Mouse (Mus musculus) gastrocnemius, adult 2 months (tissue): ENCODE measurements around the gene Mx1. TPM values are rescaled to one million over a fixed set of nuclear protein-coding genes. Genes with fewer than 3 reads are reported as not detected.
A peak's percentile ranks its signal among the peaks of the same experiment; 100 is the strongest.

ENCODE experiments used
- DNase-seq: peaks from one replicate; pipeline ENCODE4 v3.0.0; 2022
- H3K27ac ChIP-seq: fragments of 200-600 bp; 2 replicates; pipeline ENCODE4 v1.8.1; 2022; ENCODE audit warnings: mild to moderate bottlenecking
- H3K4me3 ChIP-seq: fragments of 200-600 bp; 2 replicates; pipeline ENCODE4 v1.8.1; 2022; ENCODE audit warnings: mild to moderate bottlenecking, moderate library complexity
- CTCF ChIP-seq: fragments of 200-600 bp; IDR thresholded peaks from 2 replicates; pipeline ENCODE4 v1.8.1; 2022; ENCODE audit warnings: antibody characterized with exemption, mild to moderate bottlenecking, moderate library complexity
- intact Hi-C: fragments of 180-260 bp; cut with DNase I; formaldehyde crosslinking; loops from one replicate; pipeline ENCODE4 v1.15.1; 2025
- long read RNA-seq, 2 experiments: library from polyadenylated mRNA; stranded (forward); transcript quantifications; one replicate each; pipeline ENCODE4 v2.0.0; 2021
- total RNA-seq, 2 experiments: library from RNA; stranded (reverse); gene quantifications; 2 replicates each; pipeline ENCODE4 v1.2.3; 2021

Gene Mx1
- under 1 TPM; 0.33 to 0.36 TPM for total RNA-seq
- long read RNA-seq, experiment 1: 0 reads
- long read RNA-seq, experiment 2: 0 reads

DNA sequence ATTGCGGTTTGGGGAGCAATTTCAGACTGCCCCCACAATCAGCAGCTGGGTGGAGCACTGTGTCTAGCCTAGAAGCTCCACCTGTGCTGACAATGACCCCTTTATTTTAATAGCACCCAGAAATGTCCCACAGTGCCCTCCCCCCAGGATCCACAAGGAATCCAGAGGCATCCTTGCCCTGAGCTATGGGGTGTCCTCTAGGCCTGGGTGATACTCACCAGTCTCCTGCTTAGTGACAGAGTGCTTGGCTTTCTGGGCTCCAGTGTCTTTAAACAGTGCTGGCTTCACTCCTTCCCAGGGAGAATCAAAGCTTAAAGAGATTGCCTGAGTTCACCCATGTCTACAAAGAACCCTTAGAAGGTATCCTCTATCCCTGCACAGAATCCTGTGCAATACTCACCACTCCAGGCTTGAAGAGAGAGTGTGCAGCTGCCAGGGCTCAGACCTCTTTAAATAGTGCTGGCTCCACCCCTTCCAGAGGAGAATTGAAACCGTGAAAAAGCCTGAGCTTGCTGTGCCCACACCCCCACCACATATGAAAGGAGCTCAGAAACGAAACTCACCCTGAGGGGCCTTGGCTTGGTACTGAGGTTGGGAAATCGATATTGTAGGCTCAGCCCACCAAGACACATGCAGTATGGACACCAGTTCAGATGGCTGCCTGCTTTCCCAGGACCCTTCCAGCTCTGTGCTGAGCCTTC, at the start of gene Mx1:
Gene Mx1 (minus strand): TSS at position 427 of the 701 bp plus-strand sequence.
- no peak for DNase-seq
- Histone ChIP-seq H3K4me3 (peak within 1 kb of the TSS; percentile 13), H3K27ac (no peak within 1 kb of the TSS; the same call in 1 of the 2 replicates)
- intact Hi-C loops: no loop called here
- TF ChIP-seq CTCF: no peak

DNA sequence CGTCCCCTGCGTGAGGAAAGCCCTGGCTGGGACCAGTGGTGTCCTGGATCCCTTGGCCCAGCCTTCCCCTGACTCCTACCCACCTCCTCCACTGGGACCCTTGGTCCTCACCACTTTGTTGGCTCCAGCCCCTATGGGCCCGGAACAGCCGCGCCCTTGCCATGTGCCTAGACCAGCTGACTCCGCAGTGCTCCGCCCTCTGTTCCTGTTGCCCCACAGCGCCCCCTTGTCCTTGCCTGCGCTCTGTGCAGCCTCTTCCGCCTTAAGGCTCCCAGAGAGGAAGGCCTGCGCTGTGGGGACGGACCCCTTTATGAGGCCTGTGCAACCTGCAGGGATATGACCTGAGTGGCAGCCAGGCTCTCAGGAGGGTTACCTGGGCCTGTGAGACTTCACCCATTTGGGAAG, 49.6 kb upstream of the Mx1 start:
- no peak for DNase-seq
- no peak for TF ChIP-seq CTCF
- intact Hi-C loops: no loop called here
- H3K4me3 ChIP-seq: no peak overlapping the region
- no peak overlapping the region for H3K27ac ChIP-seq

DNA sequence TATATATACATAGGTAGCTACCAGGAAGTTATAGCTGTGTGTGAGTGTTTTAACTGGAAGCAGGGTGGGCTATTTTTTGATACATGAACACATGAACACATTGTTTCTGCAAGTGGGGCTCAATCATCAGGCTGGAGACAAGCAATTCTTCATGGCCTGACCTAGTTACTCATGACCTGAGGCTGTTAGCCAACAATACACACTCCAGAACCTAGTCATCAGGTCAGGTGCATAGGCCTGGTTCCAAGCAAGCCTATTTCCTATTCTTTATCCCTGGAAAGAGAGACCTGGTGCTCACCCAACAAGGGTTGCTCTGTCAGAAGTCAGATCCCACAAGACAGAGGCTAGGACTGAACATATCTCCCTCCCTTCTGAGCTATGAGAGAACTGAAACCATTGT, 48.8 kb upstream of the Mx1 start:
- no peak overlapping the region for H3K4me3 ChIP-seq
- no peak overlapping the region for H3K27ac ChIP-seq
- DNase-seq: no peak
- intact Hi-C loops: no loop called here
- no peak for TF ChIP-seq CTCF

DNA sequence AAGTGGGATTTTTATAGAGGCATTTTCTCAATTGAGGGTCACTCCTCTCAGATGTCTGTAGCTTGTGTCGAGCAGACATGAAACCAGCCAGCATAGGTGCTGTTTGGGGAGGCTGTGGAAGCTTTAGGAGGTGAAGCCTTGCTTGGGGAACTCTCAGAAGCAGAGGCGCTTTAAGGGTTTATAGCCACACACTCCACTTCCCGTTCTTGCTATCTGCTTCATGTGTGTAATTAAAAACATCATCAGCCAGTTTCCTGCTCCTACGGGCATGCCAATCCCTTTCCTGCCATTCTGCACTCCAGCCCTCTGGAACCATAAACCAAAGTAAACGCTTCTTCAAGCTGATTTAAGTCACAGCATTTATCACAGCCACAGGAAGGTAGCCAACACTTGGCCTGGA, 48.1 kb upstream of the Mx1 start:
- intact Hi-C loops: no loop called here

DNA sequence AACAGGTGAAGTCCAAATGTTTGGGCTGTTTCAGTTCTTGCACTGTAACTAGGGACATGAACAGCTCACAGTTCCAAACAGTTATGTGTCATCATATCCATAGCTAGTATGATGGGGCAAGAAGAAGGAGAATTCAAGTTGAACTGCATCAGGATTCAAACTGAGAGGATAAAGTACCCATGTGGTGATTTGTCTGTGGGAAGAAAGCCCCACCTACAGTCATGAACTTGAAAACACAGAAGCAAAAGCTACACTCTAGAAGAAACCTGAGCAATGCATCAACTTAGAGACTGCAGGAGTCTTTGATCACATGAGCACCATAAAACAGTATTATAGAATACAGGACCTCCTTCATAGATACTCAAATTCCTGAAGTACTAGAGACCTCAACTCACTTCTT, 45.1 kb upstream of the Mx1 start:
- no peak for DNase-seq
- H3K4me3 ChIP-seq: no peak overlapping the region
- no peak overlapping the region for H3K27ac ChIP-seq
- TF ChIP-seq CTCF: no peak
- intact Hi-C loops: no loop called here

More for the DNA sequence above, 48.1 kb upstream of the Mx1 start:
- no peak for TF ChIP-seq CTCF
- no peak for DNase-seq
- Histone ChIP-seq H3K4me3 (no peak overlapping the region), H3K27ac (no peak overlapping the region)

DNA sequence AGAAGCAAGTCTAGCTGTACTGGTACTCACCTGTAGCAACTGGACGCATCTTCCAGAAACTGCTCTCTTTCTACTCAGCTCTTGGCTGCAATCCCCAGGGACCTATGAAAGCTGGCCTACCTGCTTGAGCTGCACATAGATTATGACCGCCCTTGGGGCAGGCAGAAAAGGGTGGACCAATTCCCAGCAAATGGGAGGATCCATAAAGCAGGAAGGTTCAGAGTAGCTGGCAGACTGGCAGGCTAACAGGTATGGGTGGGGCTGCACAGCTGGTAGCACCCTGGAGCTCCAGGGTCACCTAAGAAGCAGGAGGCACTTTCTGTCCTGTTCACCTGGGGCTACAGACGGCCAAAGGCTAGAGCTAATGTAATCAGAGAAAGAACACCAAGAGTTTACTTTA, 42.1 kb upstream of the Mx1 start:
- DNase-seq: no peak
- no peak for TF ChIP-seq CTCF
- intact Hi-C loops: no loop called here
- no peak overlapping the region for H3K27ac ChIP-seq
- no peak overlapping the region for H3K4me3 ChIP-seq

DNA sequence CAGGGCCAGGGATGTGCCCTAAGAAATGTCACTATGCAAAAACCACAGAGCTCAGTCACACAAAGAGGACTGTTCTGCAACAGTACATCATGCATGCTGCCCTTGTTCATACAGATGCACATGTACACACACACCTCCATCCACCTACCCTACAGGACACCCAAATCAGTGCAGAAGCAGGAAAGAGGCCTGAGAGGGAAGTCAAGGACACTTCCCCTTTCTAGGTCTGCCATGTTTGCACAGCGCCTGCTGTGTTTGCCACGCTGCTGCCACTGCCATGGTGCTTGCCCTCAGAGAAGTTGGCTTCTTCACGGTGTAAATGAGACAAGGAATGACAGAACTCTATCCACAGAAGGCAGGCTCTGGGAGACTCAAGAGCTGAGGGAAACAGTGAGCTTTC, 41.1 kb upstream of the Mx1 start:
- DNase-seq: no peak
- Histone ChIP-seq H3K27ac (no peak overlapping the region), H3K4me3 (no peak overlapping the region)
- intact Hi-C loops: no loop called here
- TF ChIP-seq CTCF: no peak

DNA sequence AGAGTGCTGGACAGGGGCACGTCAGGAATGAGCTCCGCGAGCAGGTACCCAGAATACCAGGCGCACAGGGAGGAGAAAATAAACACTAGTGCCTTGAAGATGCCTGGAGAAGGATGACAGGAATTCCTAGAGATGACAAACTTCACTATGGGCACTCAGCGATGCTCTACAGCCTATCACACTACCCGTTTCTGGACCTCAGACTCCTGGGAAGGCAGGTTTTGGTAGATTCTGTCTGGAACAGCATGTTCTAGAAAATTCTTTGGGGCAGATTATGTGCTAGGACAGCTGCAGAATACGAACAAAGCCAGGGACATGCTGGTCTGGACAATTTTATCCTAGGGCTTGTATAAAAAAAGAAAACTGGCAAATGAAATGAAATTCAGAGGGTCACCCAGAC, 38.2 kb upstream of the Mx1 start:
- no peak overlapping the region for H3K4me3 ChIP-seq
- no peak for DNase-seq
- intact Hi-C loops: no loop called here
- H3K27ac ChIP-seq: no peak overlapping the region
- TF ChIP-seq CTCF: no peak

DNA sequence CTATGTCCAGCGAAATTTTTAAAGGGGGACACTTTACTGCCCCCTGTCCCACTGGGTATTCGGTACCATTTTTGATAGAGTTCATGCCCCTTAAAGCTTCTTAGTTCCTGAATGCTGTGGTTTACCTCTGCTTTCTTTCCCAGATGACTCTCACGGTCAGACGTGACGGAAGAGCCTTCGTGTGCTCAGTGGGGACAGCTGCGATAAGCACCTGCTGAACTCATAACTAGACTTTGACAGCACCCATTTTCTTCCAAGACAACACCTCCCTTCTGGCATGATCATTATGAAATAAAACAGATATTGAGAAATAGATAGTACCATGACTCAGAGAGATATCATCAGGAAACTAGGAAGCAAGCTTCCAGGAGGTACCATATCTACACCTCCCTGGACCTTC, 36.7 kb upstream of the Mx1 start:
- no peak for TF ChIP-seq CTCF
- no peak for DNase-seq
- intact Hi-C loops: no loop called here
- Histone ChIP-seq H3K27ac (no peak overlapping the region), H3K4me3 (no peak overlapping the region)

DNA sequence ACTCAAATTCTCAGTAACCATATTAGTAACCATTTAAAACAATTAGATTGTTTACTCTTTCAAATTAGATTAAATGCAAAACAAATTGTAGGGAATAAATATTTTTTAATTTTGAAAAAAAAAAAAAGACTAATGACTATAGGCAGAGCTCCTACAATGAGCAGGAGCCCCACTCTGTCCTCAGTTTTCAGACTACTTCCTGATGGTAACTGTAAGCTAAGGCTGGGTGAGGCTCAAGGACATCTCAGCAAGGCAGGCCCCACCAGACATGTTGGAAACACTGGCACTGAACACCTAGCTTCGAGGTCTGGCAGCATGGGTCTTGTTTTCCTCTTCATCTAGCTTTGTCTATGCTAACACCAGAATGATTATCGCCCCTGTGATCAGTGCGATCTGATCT, 35.4 kb upstream of the Mx1 start:
- Histone ChIP-seq H3K4me3 (no peak overlapping the region), H3K27ac (no peak overlapping the region)
- DNase-seq: no peak
- no peak for TF ChIP-seq CTCF
- intact Hi-C loops: no loop called here

DNA sequence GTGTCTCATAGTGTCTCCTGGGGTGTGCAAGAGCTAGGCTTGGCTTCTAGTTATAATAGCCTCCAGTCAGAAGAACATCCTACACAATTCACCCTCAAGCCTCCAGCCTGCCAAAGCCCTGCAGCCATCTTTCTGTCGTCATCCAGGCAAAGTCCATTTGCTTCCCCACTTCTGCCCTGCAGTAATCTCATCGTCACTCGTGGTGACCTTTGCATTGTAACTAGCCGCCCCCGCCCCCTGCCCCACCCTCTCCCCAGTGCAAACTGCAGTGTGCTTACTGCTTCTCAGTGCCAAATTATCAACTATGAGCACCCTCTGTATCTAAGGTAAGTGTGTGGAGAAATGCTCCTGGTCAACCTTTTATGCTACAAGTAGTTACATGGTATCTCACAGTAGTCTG, 35.0 kb upstream of the Mx1 start:
- no peak overlapping the region for H3K4me3 ChIP-seq
- no peak overlapping the region for H3K27ac ChIP-seq
- no peak for DNase-seq
- intact Hi-C loops: no loop called here
- TF ChIP-seq CTCF: no peak

DNA sequence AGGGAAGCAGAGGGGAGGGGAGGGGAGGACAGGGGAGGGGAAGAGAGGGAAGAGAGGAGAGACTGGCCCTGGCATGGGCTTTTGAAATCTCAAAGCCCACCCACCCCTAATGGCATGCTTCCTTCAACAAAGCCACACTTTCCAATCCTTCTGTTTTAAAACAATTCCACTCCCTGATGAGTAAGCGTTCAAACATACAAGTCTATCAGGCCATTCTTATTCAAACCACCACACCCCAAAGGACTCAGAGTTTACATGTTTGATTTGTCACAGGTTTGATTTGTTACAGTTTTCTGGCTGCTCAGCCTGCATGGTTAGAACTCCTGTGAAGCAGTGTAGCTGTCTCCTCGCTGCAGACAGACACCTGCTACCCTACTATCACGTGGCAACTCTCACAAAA, 33.3 kb upstream of the Mx1 start:
- no peak for DNase-seq
- TF ChIP-seq CTCF: no peak
- H3K4me3 ChIP-seq: no peak overlapping the region
- H3K27ac ChIP-seq: no peak overlapping the region
- intact Hi-C loops: no loop called here

DNA sequence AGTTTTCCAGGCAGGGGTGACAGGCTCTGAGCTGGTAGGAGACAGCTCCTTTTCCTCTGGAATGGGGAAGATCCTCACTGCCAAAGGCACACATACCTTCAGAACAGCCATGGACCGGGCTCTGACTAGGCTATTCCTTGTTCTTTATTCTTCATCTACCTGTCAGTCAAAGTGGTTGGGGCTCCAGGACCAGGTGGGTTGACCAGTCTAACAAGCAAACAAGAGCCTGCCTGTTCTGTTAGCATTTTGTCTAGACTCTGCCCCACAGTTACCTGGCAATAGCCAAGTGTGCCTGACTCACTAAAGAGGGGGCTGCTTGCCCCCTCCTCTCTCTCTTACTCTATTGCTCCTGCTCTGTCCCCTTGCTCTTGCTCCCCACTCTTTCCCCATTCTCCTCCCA, 29.7 kb upstream of the Mx1 start:
- Histone ChIP-seq H3K27ac (no peak overlapping the region), H3K4me3 (no peak overlapping the region)
- no peak for DNase-seq
- intact Hi-C loops: no loop called here
- TF ChIP-seq CTCF: no peak

DNA sequence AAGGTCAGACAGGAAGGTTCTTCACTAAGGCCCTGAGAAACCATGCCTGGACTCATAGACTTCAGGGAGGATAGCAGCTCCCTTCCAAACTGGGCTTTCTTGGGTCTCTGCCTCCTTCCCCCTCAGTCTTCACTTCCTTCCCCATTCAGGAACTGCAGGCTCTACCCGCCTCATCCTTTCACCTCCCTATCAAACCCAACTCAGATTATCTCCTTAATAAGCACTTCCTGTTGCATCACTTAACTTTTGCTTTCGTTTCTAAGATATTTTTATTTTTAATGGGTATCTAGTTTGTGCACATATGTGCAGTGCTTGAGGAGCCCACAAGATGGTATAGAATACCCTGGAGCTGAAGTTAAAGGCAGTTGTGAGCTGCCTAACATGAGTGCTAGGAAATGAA, 15.9 kb upstream of the Mx1 start:
- TF ChIP-seq CTCF: no peak
- DNase-seq: no peak
- intact Hi-C loops: no loop called here
- Histone ChIP-seq H3K4me3 (no peak overlapping the region), H3K27ac (no peak overlapping the region)
